Mouse (Mus musculus): ENCODE data around the gene Platr25. TPM values are rescaled to one million over a fixed set of nuclear protein-coding genes. Genes with fewer than 3 reads are reported as not detected.
A peak's percentile ranks its signal among the peaks of the same experiment; 100 is the strongest.
"Not testable (repeated sequence)": the region's sequence is repeated elsewhere in the genome, so short reads cannot be mapped to it uniquely, and the experiment has no call there.

Gene Platr25
- polyA plus RNA-seq (2016; fragmentation: Nextera tagmentation; extraction: Ambion mirVana), result 29.3 and 33.7 TPM in 2 replicates

GRCm38 (mm10) chr13:62760432-62761415 lies at the start of gene Platr25:
TSS of gene Platr25 (minus strand) at chr13:62760709.
- H3K9me3 ChIP-seq; H3K36me3 ChIP-seq; H3K27me3 ChIP-seq (replicated peaks); H3K4me1 ChIP-seq; H3K27ac ChIP-seq: not testable (repeated sequence)
- peak; percentile 97 for ATAC-seq (ENCODE audit: low FRiP score, low read depth)
- Histone ChIP-seq H3K4me2 (replicated peaks) (peak within 1 kb of the TSS; percentile 56), H3K4me3 (peak within 1 kb of the TSS; percentile 42), H3K9ac (peak within 1 kb of the TSS; percentile 52)
- 12% methylated on average over 20 of the region's 20 CpGs for WGBS

GRCm38 (mm10) chr13:62807981-62808380 lies 47.5 kb upstream of the Platr25 start:
- H3K4me2 ChIP-seq (replicated peaks); ATAC-seq (ENCODE audit: low FRiP score, low read depth); H3K4me1 ChIP-seq; H3K9me3 ChIP-seq; H3K27ac ChIP-seq; H3K27me3 ChIP-seq (replicated peaks); H3K9ac ChIP-seq; H3K4me3 ChIP-seq; H3K36me3 ChIP-seq: not testable (repeated sequence)
- WGBS, result 91% methylated on average over 6 of the region's 6 CpGs

DNA sequence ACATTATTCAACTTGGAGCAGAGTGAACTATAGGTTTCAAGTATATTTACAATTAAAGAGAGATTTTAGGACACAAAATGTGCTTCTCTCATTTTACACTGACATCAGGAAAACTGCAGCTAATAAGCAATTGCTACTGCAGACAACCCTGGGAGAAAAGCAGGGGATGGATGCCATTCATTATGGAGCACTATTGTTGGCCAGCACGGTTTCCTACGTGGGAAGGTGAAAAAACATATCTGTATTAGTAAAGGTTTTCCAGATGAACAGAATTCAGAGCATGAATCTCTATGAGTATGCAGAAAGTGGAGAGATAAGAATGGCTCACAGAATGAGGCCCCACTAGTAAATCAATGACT lies 25.6 kb upstream of the Platr25 start:
- not testable (repeated sequence) for H3K9me3 ChIP-seq; H3K27ac ChIP-seq; H3K36me3 ChIP-seq; H3K4me1 ChIP-seq; H3K27me3 ChIP-seq (replicated peaks)
- peak; percentile 39; the same call in 1 of the 2 replicates for ATAC-seq (ENCODE audit: low FRiP score, low read depth)
- Histone ChIP-seq H3K4me2 (replicated peaks) (peak overlapping the region; percentile 73), H3K4me3 (peak overlapping the region; percentile 50), H3K9ac (0 out of 2 replicates have a peak overlapping the region, but pooled peaks have one; percentile 6)
- WGBS, result 54% methylated on average over 2 of the region's 2 CpGs

- H3K9ac ChIP-seq, result peak within 1 kb of the TSS; percentile 57
- ATAC-seq (ENCODE audit: low FRiP score, low read depth), result peak; percentile 100
- not testable (repeated sequence) for H3K36me3 ChIP-seq; H3K27ac ChIP-seq; H3K9me3 ChIP-seq; H3K4me1 ChIP-seq; H3K27me3 ChIP-seq (replicated peaks)
- peak within 1 kb of the TSS; percentile 50 for H3K4me3 ChIP-seq
- peak within 1 kb of the TSS; percentile 73 for H3K4me2 ChIP-seq (replicated peaks)
- 5% methylated on average over 23 of the region's 23 CpGs for WGBS
Measured at GRCm38 (mm10) chr13:62785199-62786134, 25.0 kb upstream of the Platr25 start, which contains the start of gene Gm5141. TSS of gene Gm5141 (minus strand) at chr13:62785808.

GRCm38 (mm10) chr13:62763806-62764205 lies 3.3 kb upstream of the Platr25 start:
- not testable (repeated sequence) for H3K27me3 ChIP-seq (replicated peaks); ATAC-seq (ENCODE audit: low FRiP score, low read depth); H3K4me3 ChIP-seq; H3K36me3 ChIP-seq; H3K4me1 ChIP-seq; H3K9me3 ChIP-seq; H3K9ac ChIP-seq; H3K4me2 ChIP-seq (replicated peaks); H3K27ac ChIP-seq
- WGBS, result 68% methylated on average over 2 of the region's 2 CpGs

DNA sequence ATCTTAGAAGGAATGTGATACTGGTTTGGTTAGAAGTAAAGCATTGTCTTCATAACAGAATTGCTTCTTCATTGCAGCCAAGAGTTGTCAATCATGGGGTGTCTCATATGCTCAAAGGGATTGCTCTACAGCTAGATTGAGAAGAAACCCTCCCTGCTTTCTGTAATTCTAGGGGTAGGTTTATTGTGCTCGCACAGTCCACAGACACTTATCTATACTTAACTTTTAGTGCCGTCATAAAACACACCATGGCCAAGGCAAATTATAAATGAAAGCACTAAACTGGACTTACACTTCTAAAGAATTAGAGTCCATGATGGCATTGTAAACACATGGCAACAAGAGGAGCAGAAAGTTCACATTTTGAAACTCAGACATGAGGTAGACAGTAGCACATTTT lies 27.2 kb downstream of the Platr25 start:
- ATAC-seq (ENCODE audit: low FRiP score, low read depth), result no peak
- Histone ChIP-seq H3K36me3 (no peaks in the 10 kb centered on the region), H3K4me2 (replicated peaks) (no peak overlapping the region)

GRCm38 (mm10) chr13:62712611-62713010 lies 47.9 kb downstream of the Platr25 start:
- H3K4me1 ChIP-seq; H3K4me3 ChIP-seq; H3K4me2 ChIP-seq (replicated peaks); H3K27ac ChIP-seq; H3K36me3 ChIP-seq; H3K27me3 ChIP-seq (replicated peaks); H3K9me3 ChIP-seq; ATAC-seq (ENCODE audit: low FRiP score, low read depth); H3K9ac ChIP-seq: not testable (repeated sequence)
- 90% methylated on average over 8 of the region's 8 CpGs for WGBS

More for the DNA sequence above, 27.2 kb downstream of the Platr25 start:
- H3K27ac ChIP-seq, result no peak overlapping the region
- 72% methylated on average over 2 of the region's 2 CpGs for WGBS
- no peaks in the 10 kb centered on the region for H3K4me1 ChIP-seq
- no peaks in the 10 kb centered on the region for H3K9me3 ChIP-seq
- no peaks in the 10 kb centered on the region for H3K27me3 ChIP-seq (replicated peaks)
- no peak overlapping the region for H3K9ac ChIP-seq
- H3K4me3 ChIP-seq, result no peak overlapping the region

DNA sequence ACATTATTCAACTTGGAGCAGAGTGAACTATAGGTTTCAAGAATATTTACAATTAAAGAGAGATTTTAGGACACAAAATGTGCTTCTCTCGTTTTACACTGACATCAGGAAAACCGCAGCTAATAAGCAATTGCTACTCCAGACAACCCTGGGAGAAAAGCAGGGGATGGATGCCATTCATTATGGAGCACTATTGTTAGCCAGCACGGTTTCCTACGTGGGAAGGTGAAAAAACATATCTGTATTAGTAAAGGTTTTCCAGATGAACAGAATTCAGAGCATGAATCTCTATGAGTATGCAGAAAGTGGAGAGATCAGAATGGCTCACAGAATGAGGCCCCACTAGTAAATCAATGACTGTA lies 75.2 kb downstream of the Platr25 start:
- H3K36me3 ChIP-seq; H3K9me3 ChIP-seq; H3K9ac ChIP-seq; H3K27ac ChIP-seq; H3K4me1 ChIP-seq; H3K27me3 ChIP-seq (replicated peaks): not testable (repeated sequence)
- ATAC-seq (ENCODE audit: low FRiP score, low read depth), result peak; percentile 67
- Histone ChIP-seq H3K4me3 (peak overlapping the region; percentile 44), H3K4me2 (replicated peaks) (peak overlapping the region; percentile 53)
- WGBS, result 23% methylated on average over 4 of the region's 4 CpGs

DNA sequence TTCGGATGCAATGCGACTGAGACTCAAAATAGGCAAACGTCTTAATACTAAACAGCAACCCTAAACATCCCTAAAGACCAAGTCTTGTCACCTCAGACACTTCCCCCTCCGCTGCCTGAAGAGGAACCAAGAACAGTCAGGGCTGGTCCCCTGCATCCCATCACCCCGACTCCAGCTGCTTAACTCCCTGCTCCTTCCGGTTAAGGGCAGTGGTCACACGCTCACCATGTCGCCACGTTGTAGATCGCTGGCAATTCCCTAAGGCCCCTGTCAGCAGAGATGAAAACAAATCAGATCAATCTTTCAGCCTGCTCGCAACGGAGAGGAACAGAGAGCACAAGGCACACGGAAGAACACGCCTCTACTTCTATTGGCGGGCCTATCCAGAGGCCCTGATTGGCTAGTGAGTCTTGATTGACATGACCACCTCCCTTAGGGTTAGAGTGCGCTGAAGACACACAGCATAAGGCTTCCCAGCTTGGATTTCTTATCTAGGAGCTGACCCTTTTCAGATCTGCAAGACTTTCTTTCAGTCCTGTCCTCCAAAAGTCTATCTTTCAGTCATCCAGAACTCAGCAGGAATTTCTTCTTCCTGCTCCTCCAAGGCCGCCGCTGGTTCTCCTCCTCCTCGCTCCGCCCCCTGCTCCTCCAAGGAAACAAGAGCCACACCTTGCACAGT lies 75.8 kb downstream of the Platr25 start:
- not testable (repeated sequence) for H3K27ac ChIP-seq; H3K4me1 ChIP-seq; H3K9me3 ChIP-seq; H3K27me3 ChIP-seq (replicated peaks); H3K36me3 ChIP-seq
- WGBS, result 2% methylated on average over 20 of the region's 20 CpGs
- peak overlapping the region; percentile 57 for H3K4me2 ChIP-seq (replicated peaks)
- ATAC-seq (ENCODE audit: low FRiP score, low read depth), result peak; percentile 100
- H3K9ac ChIP-seq, result peak overlapping the region; percentile 54
- peak overlapping the region; percentile 44 for H3K4me3 ChIP-seq

GRCm38 (mm10) chr13:62653369-62653743 lies 107.2 kb downstream of the Platr25 start:
- 28% methylated on average over 8 of the region's 8 CpGs for WGBS
- H3K9ac ChIP-seq, result 0 out of 2 replicates have a peak overlapping the region, but pooled peaks have one; percentile 55

DNA sequence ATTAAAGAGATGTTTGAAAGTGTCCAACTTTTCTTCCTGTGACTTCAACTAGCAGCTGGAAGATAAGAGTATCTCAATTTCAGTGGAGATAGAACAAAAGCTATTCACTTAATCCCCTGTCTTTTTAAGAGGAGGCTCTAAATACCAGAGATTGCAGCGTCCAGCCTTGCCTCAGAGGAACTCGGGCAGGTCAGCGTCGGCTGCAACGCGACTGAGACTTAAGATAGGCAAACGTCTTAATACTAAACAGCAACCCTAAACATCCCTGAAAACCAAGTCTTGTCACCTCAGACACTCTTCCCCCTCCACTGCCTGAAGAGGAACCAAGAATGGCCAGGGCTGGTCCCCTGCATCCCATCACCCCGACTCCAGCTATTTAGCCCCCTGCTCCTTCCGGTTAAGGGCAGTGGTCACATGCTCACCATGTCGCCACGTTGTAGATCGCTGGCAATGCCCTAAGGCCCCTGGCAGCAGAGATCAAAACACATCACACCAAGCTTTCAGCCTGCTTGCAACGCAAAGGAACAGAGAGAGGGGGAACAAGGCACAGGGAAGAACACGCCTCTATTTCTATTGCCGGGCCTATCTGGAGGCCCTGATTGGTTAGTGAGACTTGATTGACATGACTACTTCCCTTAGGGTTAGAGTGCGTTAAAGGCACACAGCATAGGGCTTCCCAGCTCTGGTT lies 107.7 kb downstream of the Platr25 start:
- H3K27me3 ChIP-seq (replicated peaks); H3K36me3 ChIP-seq; H3K9me3 ChIP-seq; H3K4me1 ChIP-seq; H3K27ac ChIP-seq: not testable (repeated sequence)
- ATAC-seq (ENCODE audit: low FRiP score, low read depth), result peak; percentile 100
- Histone ChIP-seq H3K4me2 (replicated peaks) (peak overlapping the region; percentile 48), H3K9ac (peak overlapping the region; percentile 55), H3K4me3 (peak overlapping the region; percentile 54)
- 1% methylated on average over 16 of the region's 16 CpGs for WGBS

More at GRCm38 (mm10) chr13:62653369-62653743, 107.2 kb downstream of the Platr25 start:
- no peak overlapping the region for H3K27ac ChIP-seq
- H3K4me2 ChIP-seq (replicated peaks), result peak overlapping the region; percentile 48
- ATAC-seq (ENCODE audit: low FRiP score, low read depth), result peak; percentile 93
- no peaks in the 10 kb centered on the region for H3K27me3 ChIP-seq (replicated peaks)
- no peaks in the 10 kb centered on the region for H3K36me3 ChIP-seq
- no peaks in the 10 kb centered on the region for H3K9me3 ChIP-seq
- H3K4me3 ChIP-seq, result peak overlapping the region; percentile 54
- H3K4me1 ChIP-seq, result no peaks in the 10 kb centered on the region
